Mouse (Mus musculus) G1E-ER4 (cell line): ENCODE data around the gene Epb41l5. TPM values are rescaled to one million over a fixed set of nuclear protein-coding genes. Genes with fewer than 3 reads are reported as not detected.

ENCODE experiments used
- GATA1 ChIP-seq: IDR thresholded peaks from one replicate; pipeline ENCODE4 v1.8.0; 2012; ENCODE audit warnings: low read length, inconsistent platforms
- polyA plus RNA-seq: library from polyadenylated mRNA; stranded (reverse); fragments of >175 nt; gene quantifications from 2 replicates; pipeline ENCODE4 v1.2.3, GENCODE M21; 2012

The Epb41l5 gene
- polyA plus RNA-seq, 1 experiment: 4.9 TPM

DNA sequence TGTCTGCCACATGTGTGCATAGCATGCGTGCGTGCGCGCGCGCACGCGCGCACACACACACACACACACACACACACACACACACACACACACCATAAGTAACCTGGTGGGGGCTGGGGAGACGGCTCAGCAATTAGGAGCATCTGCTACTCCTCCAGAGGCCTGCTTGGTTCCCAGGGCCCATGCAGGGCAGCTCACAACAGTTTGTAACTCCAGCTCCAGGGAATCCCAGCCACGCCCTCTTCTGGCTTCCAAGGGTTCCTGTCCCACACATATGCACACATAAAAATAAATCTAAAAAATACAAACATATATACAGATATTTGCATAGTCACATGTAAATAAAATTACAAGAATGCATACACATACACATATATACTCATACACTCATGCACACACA, 146.1 kb downstream of the Epb41l5 start:
- TF ChIP-seq GATA1: no peak

DNA sequence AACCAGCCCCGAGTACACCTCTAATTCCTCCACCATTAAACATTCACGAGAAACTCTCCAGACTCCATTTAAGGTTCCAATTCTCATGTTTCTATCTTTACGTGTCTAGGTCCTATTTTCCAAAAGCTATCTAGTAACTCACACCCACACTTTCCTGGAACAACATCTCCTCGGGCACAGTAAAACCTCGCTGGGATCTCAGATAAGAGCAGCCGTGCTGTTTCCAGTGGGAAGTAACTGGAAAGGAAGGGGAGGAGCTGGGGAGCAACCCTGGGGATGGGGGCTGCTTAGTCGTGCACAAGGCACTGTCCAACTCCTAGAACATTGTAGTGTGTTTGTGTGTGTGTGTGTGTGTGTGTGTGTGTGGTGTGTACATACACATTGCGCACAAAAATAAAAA, 146.9 kb downstream of the Epb41l5 start:
- peak; percentile 30 for TF ChIP-seq GATA1

DNA sequence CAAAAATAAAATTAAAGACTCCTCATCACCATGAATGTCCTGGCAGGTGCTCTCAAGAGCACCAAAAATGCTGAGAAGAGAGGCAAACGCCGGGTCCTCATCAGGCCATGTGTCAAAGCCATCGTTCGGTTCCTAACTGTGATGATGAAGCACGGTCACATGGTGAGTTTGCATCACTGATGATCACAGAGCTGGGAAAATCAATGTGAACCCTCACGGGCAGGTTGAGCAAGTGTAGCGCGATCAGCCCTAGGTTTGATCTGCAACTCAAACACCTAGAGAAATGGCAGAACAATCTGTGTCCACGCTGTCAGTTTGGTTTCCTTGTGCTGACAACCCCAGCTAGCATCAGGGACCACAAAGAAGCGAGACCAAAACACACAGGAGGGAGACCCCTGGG, 149.3 kb downstream of the Epb41l5 start:
- no peak for TF ChIP-seq GATA1

DNA sequence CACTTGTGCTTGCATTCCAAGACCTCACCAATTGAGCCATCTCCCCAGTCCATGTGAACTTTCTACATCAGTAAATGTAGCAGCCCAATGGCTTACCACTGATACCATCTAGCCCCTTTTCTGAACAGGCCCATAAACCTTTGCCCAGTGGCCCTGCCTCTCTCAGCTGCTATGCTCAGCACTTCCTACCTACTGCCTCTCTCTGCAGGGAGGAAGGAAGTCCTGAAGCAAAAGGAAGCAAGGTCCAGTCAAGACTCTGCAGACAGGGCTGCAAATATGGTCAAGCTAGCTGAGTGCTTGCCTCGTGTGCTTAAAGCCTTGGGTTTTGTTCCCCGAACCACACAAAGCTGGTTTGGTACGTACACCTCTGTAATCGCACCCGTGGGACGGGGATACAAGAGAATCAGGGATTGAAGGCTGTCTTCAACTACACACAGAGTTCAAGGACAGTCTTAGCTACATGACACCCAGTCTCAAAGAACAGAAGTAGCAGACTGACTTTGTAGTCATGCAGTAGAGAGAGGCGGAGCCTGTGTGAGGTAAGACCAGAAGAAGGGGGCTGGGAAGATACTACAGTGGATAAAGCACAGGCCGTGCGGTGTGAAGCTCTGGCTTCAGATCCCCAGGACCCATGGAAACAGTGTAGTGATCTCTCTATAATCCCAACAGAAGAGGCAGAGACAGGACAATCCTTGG, 150.1 kb downstream of the Epb41l5 start:
- TF ChIP-seq GATA1: no peak

DNA sequence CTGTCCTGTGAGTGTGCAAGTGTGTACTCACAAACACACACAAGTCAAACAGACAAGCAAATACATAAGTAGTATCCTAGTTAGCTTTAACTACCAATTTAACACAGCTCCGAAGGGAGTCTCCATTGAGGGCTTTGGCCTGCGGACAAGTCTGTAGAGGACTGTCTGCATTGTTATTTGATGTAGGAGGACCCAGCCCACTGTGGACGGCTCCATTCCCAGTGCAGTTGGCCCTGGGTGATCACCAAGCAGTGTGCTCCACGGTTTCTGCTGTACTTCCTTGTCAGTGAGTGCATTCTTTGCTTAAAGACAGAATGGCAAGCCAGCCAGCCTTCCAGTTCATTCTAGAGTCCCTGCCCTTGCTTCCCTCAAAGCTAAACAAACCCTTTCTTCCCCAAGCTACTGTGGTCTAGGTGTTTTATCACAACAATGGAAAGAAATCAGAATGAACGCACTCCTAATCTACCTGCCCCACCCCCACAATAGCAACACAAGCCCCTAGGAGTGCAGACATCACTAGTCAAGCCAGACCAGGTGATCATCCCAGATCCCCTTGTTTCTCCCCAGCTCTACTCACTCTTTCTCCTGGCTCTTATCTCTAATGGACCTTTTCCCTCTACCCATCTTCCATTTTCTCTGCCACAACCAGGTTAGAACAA, 151.3 kb downstream of the Epb41l5 start:
- no peak for TF ChIP-seq GATA1

DNA sequence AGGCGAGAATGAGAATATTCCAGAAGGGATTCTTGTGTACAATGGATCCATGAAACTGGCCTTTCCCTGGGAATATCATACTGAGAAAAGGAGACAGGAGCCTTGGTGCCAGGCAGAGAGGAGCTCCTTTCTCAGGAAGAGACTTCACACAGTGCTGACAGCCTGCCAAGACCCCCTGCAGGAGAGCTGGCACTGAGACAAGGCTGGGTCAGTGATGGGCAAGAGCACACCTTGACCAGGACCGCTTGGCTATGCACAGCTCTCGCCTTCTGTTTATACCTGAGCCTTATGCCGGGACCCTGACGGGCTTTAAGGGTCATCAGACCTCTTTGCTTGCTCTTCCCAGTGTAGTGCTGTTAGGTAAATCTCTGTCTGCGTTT, 153.4 kb downstream of the Epb41l5 start:
- TF ChIP-seq GATA1: no peak

Other genes starting within 250 kb of the Epb41l5 start
- gene Inhbb, start 226.8 kb downstream of the Epb41l5 start, polyA plus RNA-seq: not detected in 2 replicates
- 50.3 and 55.2 TPM in 2 replicates for gene Ralb, start 144.2 kb downstream of the Epb41l5 start, polyA plus RNA-seq
- 69.6 and 76.7 TPM in 2 replicates for gene Tmem185b, start 122.8 kb downstream of the Epb41l5 start, polyA plus RNA-seq
- gene Ptpn4, start 188.6 kb upstream of the Epb41l5 start, polyA plus RNA-seq: 13.3 and 18.4 TPM in 2 replicates